Mouse (Mus musculus) heart, embryonic 16.5 days (tissue): ENCODE measurements at regions not wholly inside any gene's neighbourhood (a gene's known extent, or its start where the extent isn't known, plus 50 kb on each side); places are given as distances from the start of the nearest gene placed in this dataset.

Source experiments
- ATAC-seq: fragments of 200-750 bp; cut with Nextera tagmentation; replicated peaks from 2 replicates; pipeline ENCODE4 v1.8.0; 2017; ENCODE audit warnings: moderate number of reproducible peaks; ENCODE audit not compliant: insufficient read depth, low FRiP score; ENCODE audit errors: extremely low read depth
- H3K27ac ChIP-seq: fragments of 300-500 bp; sonication (generic); 2 replicates; pipeline ENCODE4 v1.5.1; 2014; ENCODE audit warnings: mild to moderate bottlenecking, low read length, control low read depth, moderate library complexity
- H3K27me3 ChIP-seq: fragments of 300-500 bp; sonication (generic); 2 replicates; pipeline ENCODE4 v1.6.1; 2014; ENCODE audit warnings: low read length, mixed read lengths; ENCODE audit not compliant: control insufficient read depth, insufficient read depth
- H3K36me3 ChIP-seq: fragments of 300-500 bp; sonication (generic); 2 replicates; pipeline ENCODE4 v1.6.1; 2014; ENCODE audit not compliant: control insufficient read depth, insufficient read depth
- H3K4me1 ChIP-seq: fragments of 300-500 bp; sonication (generic); 2 replicates; pipeline ENCODE4 v1.6.1; 2014; ENCODE audit warnings: low read length, mixed read lengths; ENCODE audit not compliant: control insufficient read depth, insufficient read depth
- H3K4me2 ChIP-seq: fragments of 300-500 bp; sonication (generic); 2 replicates; pipeline ENCODE4 v1.6.1; 2014; ENCODE audit warnings: low read depth, mild to moderate bottlenecking, control low read depth, low read length
- H3K4me3 ChIP-seq: fragments of 300-500 bp; sonication (generic); 2 replicates; pipeline ENCODE4 v1.5.1; 2014; ENCODE audit warnings: mild to moderate bottlenecking, control low read depth, low read length
- H3K9ac ChIP-seq: fragments of 300-500 bp; sonication (generic); 2 replicates; pipeline ENCODE4 v1.6.1; 2014; ENCODE audit warnings: low read length, control low read depth
- H3K9me3 ChIP-seq: fragments of 300-500 bp; sonication (generic); replicated peaks from 2 replicates; pipeline ENCODE4 v1.6.1; 2016; ENCODE audit warnings: low read length; ENCODE audit not compliant: control insufficient read depth
- WGBS: fragments of 180-500 bp; shearing (Covaris S2); extraction: QIAGEN DNeasy Blood & Tissue Kit; methylation state at CpG from one replicate; pipeline ENCODE4 v1.1.7; 2014; 5-methylcytosine and 5-hydroxymethylcytosine counted together

GRCm38 (mm10) chr1:150260355-150260754 is 58.9 kb upstream of the Pdc start:
- H3K9ac ChIP-seq, result no peak overlapping the region
- H3K4me3 ChIP-seq, result no peak overlapping the region
- H3K27ac ChIP-seq, result no peak overlapping the region
- no peaks in the 10 kb centered on the region for H3K27me3 ChIP-seq
- no peaks in the 10 kb centered on the region for H3K36me3 ChIP-seq
- WGBS, result 79% methylated on average over 1 of the region's 1 CpGs
- H3K4me1 ChIP-seq, result no peaks in the 10 kb centered on the region
- no peak overlapping the region for H3K4me2 ChIP-seq
- ATAC-seq, result no peak
- no peaks in the 10 kb centered on the region for H3K9me3 ChIP-seq

- WGBS, result 44% methylated on average over 3 of the region's 3 CpGs
- Histone ChIP-seq H3K36me3 (no peaks in the 10 kb centered on the region), H3K4me2 (no peak overlapping the region), H3K9ac (no peak overlapping the region), H3K27ac (no peak overlapping the region), H3K4me1 (no peaks in the 10 kb centered on the region), H3K4me3 (no peak overlapping the region), H3K27me3 (no peaks in the 10 kb centered on the region), H3K9me3 (no peaks in the 10 kb centered on the region)
- no peak for ATAC-seq
These were observed 52.7 kb upstream of the Pdc start for GRCm38 (mm10) chr1:150266502-150266901.

- no peaks in the 10 kb centered on the region for H3K4me1 ChIP-seq
- no peak overlapping the region for H3K27ac ChIP-seq
- H3K4me2 ChIP-seq, result no peak overlapping the region
- no peak overlapping the region for H3K9ac ChIP-seq
- H3K27me3 ChIP-seq, result no peaks in the 10 kb centered on the region
- no peak overlapping the region for H3K4me3 ChIP-seq
- no peaks in the 10 kb centered on the region for H3K9me3 ChIP-seq
- no peaks in the 10 kb centered on the region for H3K36me3 ChIP-seq
- no peak for ATAC-seq
- 74% methylated on average over 3 of the region's 3 CpGs for WGBS
These were observed 52.2 kb upstream of the Pdc start for GRCm38 (mm10) chr1:150267003-150267402.
